Mouse (Mus musculus) kidney, adult 2 months (tissue): ENCODE results near the gene Smim24.

ENCODE experiments used
- CTCF ChIP-seq: fragments of 200-500 bp; conservative IDR thresholded peaks from 2 replicates; pipeline ENCODE4 v1.5.1; 2011; ENCODE audit warnings: low read depth, mild to moderate bottlenecking, control low read depth, low read length, moderate library complexity, mixed read lengths; ENCODE audit not compliant: insufficient read depth, insufficient read length
- POLR2A ChIP-seq: fragments of 200-500 bp; IDR thresholded peaks from one replicate; pipeline ENCODE4 v1.6.1; 2011; ENCODE audit warnings: low read depth, low read length, control low read depth

DNA sequence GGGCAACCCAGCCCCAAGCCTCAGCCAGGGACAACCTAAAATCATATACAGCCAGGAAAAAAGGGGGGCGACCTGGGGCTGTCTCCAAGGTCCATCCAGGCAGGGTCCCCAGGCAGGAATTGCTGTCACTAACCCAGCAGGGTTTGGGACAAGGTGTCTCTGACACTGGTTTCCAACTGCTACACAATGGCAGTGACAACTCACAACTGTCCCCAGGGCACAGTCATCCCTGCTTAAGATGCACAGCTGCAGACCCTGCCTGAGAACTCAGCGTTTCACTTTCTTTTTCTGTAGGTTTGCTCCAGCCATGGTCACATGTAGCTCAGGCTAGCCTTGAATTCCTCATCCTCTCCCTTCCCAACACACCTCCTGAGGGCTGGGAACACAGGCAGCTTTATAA lies 36.2 kb downstream of the Smim24 start:
- TF ChIP-seq CTCF (no peak), POLR2A (no peak)
